Mouse (Mus musculus): Measurements from ENCODE around the gene Pld1. TPM values are rescaled to one million over a fixed set of nuclear protein-coding genes. Genes with fewer than 3 reads are reported as not detected.
A peak's percentile ranks its signal among the peaks of the same experiment; 100 is the strongest.

The Pld1 gene
- polyA plus RNA-seq, 1 experiment, result 14.9 TPM

GRCm38 (mm10) chr3:27982436-27983017, 44.0 kb downstream of the Pld1 start:
- peaks cover 4% of the 10 kb centered on the region; the same call in 1 of the 2 replicates for H3K4me1 ChIP-seq (ENCODE audit: control insufficient read depth, insufficient read depth, insufficient read length, low read length)
- no peak overlapping the region for H3K4me3 ChIP-seq (ENCODE audit: low read depth, low read length)
- no peaks in the 10 kb centered on the region for H3K27me3 ChIP-seq (ENCODE audit: control insufficient read depth, insufficient read depth, low read length)
- WGBS, result 34% methylated on average over 7 of the region's 7 CpGs
- H3K36me3 ChIP-seq (ENCODE audit: control insufficient read depth, insufficient read depth, low read length), result no peaks in the 10 kb centered on the region; the same call in 1 of the 2 replicates
- TF ChIP-seq CTCF (IDR thresholded peaks at IDR 0.05; ENCODE audit: extremely low read depth, insufficient read length, insufficient replicate concordance, low read depth, low read length) (peak; percentile 72; the same call in 1 of the 2 replicates), POLR2A (IDR thresholded peaks at IDR 0.05; ENCODE audit: low read depth, low read length) (no peak)
- H3K27ac ChIP-seq (ENCODE audit: insufficient read depth, low read depth, low read length), result no peak overlapping the region

GRCm38 (mm10) chr3:27983274-27983673, 44.8 kb downstream of the Pld1 start:
- TF ChIP-seq POLR2A (IDR thresholded peaks at IDR 0.05; ENCODE audit: low read depth, low read length), result no peak
- TF ChIP-seq CTCF (IDR thresholded peaks at IDR 0.05; ENCODE audit: extremely low read depth, insufficient read length, insufficient replicate concordance, low read depth, low read length), result no peak
- WGBS, result 61% methylated on average over 2 of the region's 2 CpGs
- H3K4me3 ChIP-seq (ENCODE audit: low read depth, low read length), result no peak overlapping the region
- no peak overlapping the region for H3K27ac ChIP-seq (ENCODE audit: insufficient read depth, low read depth, low read length)
- no peaks in the 10 kb centered on the region; the same call in 1 of the 2 replicates for H3K36me3 ChIP-seq (ENCODE audit: control insufficient read depth, insufficient read depth, low read length)
- H3K27me3 ChIP-seq (ENCODE audit: control insufficient read depth, insufficient read depth, low read length), result no peaks in the 10 kb centered on the region
- H3K4me1 ChIP-seq (ENCODE audit: control insufficient read depth, insufficient read depth, insufficient read length, low read length), result peaks cover 8% of the 10 kb centered on the region; the same call in 1 of the 2 replicates

- peak overlapping the region; percentile 40 for H3K4me3 ChIP-seq (ENCODE audit: low read depth, low read length)
- TF ChIP-seq CTCF (IDR thresholded peaks at IDR 0.05; ENCODE audit: extremely low read depth, insufficient read length, insufficient replicate concordance, low read depth, low read length) (no peak), POLR2A (IDR thresholded peaks at IDR 0.05; ENCODE audit: low read depth, low read length) (peak; percentile 75; the same call in 1 of the 2 replicates)
- 2% methylated on average over 14 of the region's 14 CpGs for WGBS
- peak overlapping the region; percentile 90 for H3K27ac ChIP-seq (ENCODE audit: insufficient read depth, low read depth, low read length)
- no peaks in the 10 kb centered on the region for H3K27me3 ChIP-seq (ENCODE audit: control insufficient read depth, insufficient read depth, low read length)
- no peaks in the 10 kb centered on the region; the same call in 1 of the 2 replicates for H3K36me3 ChIP-seq (ENCODE audit: control insufficient read depth, insufficient read depth, low read length)
- peaks cover 10% of the 10 kb centered on the region; the same call in 1 of the 2 replicates for H3K4me1 ChIP-seq (ENCODE audit: control insufficient read depth, insufficient read depth, insufficient read length, low read length)
Observed at GRCm38 (mm10) chr3:27983935-27984577, 45.6 kb downstream of the Pld1 start.

- peak overlapping the region; percentile 44; the same call in 1 of the 2 replicates for H3K4me3 ChIP-seq (ENCODE audit: low read depth, low read length)
Observed at GRCm38 (mm10) chr3:27984620-27985019, 46.1 kb downstream of the Pld1 start.

GRCm38 (mm10) chr3:27985344-27985743, 46.8 kb downstream of the Pld1 start:
- TF ChIP-seq CTCF (IDR thresholded peaks at IDR 0.05; ENCODE audit: extremely low read depth, insufficient read length, insufficient replicate concordance, low read depth, low read length), result no peak
- no peak for TF ChIP-seq POLR2A (IDR thresholded peaks at IDR 0.05; ENCODE audit: low read depth, low read length)
- Histone ChIP-seq H3K4me1 (ENCODE audit: control insufficient read depth, insufficient read depth, insufficient read length, low read length) (peaks cover 14% of the 10 kb centered on the region; the same call in 1 of the 2 replicates), H3K4me3 (ENCODE audit: low read depth, low read length) (no peak overlapping the region; the same call in 1 of the 2 replicates), H3K27me3 (ENCODE audit: control insufficient read depth, insufficient read depth, low read length) (no peaks in the 10 kb centered on the region), H3K27ac (ENCODE audit: insufficient read depth, low read depth, low read length) (peak overlapping the region; percentile 90), H3K36me3 (ENCODE audit: control insufficient read depth, insufficient read depth, low read length) (0 out of 2 replicates have a peak, but pooled peaks cover 2% of the 10 kb centered on the region)
- WGBS, result 32% methylated on average over 5 of the region's 5 CpGs

More at GRCm38 (mm10) chr3:27984620-27985019, 46.1 kb downstream of the Pld1 start:
- Histone ChIP-seq H3K36me3 (ENCODE audit: control insufficient read depth, insufficient read depth, low read length) (peaks cover 2% of the 10 kb centered on the region; the same call in 1 of the 2 replicates), H3K4me1 (ENCODE audit: control insufficient read depth, insufficient read depth, insufficient read length, low read length) (peaks cover 13% of the 10 kb centered on the region; the same call in 1 of the 2 replicates), H3K27ac (ENCODE audit: insufficient read depth, low read depth, low read length) (peak overlapping the region; percentile 90), H3K27me3 (ENCODE audit: control insufficient read depth, insufficient read depth, low read length) (no peaks in the 10 kb centered on the region)
- 17% methylated on average over 4 of the region's 4 CpGs for WGBS
- no peak for TF ChIP-seq CTCF (IDR thresholded peaks at IDR 0.05; ENCODE audit: extremely low read depth, insufficient read length, insufficient replicate concordance, low read depth, low read length)
- TF ChIP-seq POLR2A (IDR thresholded peaks at IDR 0.05; ENCODE audit: low read depth, low read length), result no peak

GRCm38 (mm10) chr3:27987891-27988536, 49.5 kb downstream of the Pld1 start:
- WGBS, result 21% methylated on average over 8 of the region's 8 CpGs
- H3K4me1 ChIP-seq (ENCODE audit: control insufficient read depth, insufficient read depth, insufficient read length, low read length), result peaks cover 15% of the 10 kb centered on the region; the same call in 1 of the 2 replicates
- H3K36me3 ChIP-seq (ENCODE audit: control insufficient read depth, insufficient read depth, low read length), result 0 out of 2 replicates have a peak, but pooled peaks cover 2% of the 10 kb centered on the region
- TF ChIP-seq CTCF (IDR thresholded peaks at IDR 0.05; ENCODE audit: extremely low read depth, insufficient read length, insufficient replicate concordance, low read depth, low read length) (no peak), POLR2A (IDR thresholded peaks at IDR 0.05; ENCODE audit: low read depth, low read length) (no peak)
- H3K4me3 ChIP-seq (ENCODE audit: low read depth, low read length), result peak overlapping the region; percentile 11; the same call in 1 of the 2 replicates
- no peaks in the 10 kb centered on the region for H3K27me3 ChIP-seq (ENCODE audit: control insufficient read depth, insufficient read depth, low read length)
- peak overlapping the region; percentile 63 for H3K27ac ChIP-seq (ENCODE audit: insufficient read depth, low read depth, low read length)

Data from small intestine, adult 2 months (tissue).